Mouse (Mus musculus): ENCODE measurements around the gene Ddx41.

- TF ChIP-seq CTCF (IDR thresholded peaks at IDR 0.05; ENCODE audit: low read depth): no peak
- TF ChIP-seq EP300 (optimal IDR thresholded peaks at IDR 0.05): no peak
Measured at GRCm38 (mm10) chr13:55522730-55523129, 13.7 kb downstream of the Ddx41 start.

Measured in stomach, postnatal 0 days (tissue).